Mouse (Mus musculus): ENCODE measurements around the gene Pced1a. TPM values are rescaled to one million over a fixed set of nuclear protein-coding genes. Genes with fewer than 3 reads are reported as not detected.
A peak's percentile ranks its signal among the peaks of the same experiment; 100 is the strongest.

Pced1a gene
- polyA plus RNA-seq, 1 experiment from 2014 or later = 14.7 TPM

- no peaks in the 10 kb centered on the region for H3K9me3 ChIP-seq
- ATAC-seq (ENCODE audit: insufficient number of reproducible peaks, insufficient read depth, low FRiP score, low TSS enrichment) = no peak
- H3K9ac ChIP-seq = no peak within 1 kb of the TSS
- H3K36me3 ChIP-seq = no peaks in the 10 kb centered on the region
- H3K4me2 ChIP-seq (replicated peaks) = no peak within 1 kb of the TSS
- no peak within 1 kb of the TSS for H3K27ac ChIP-seq
- no peaks in the 10 kb centered on the region for H3K27me3 ChIP-seq
- H3K4me3 ChIP-seq = no peak within 1 kb of the TSS
- 67% methylated on average over 2 of the region's 2 CpGs for WGBS
- H3K4me1 ChIP-seq = peaks cover 14% of the 10 kb centered on the region
Measured at GRCm38 (mm10) chr2:130406178-130406577, 18.3 kb downstream of the Pced1a start, which contains the start of gene Tmem239. Tmem239 (plus strand) TSS chr2:130406478.

- H3K27me3 ChIP-seq = no peaks in the 10 kb centered on the region
- no peaks in the 10 kb centered on the region for H3K9me3 ChIP-seq
- H3K27ac ChIP-seq = no peak within 1 kb of the TSS
- no peak within 1 kb of the TSS for H3K4me2 ChIP-seq (replicated peaks)
- H3K36me3 ChIP-seq = no peaks in the 10 kb centered on the region
- H3K9ac ChIP-seq = no peak within 1 kb of the TSS
- no peak within 1 kb of the TSS for H3K4me3 ChIP-seq
- H3K4me1 ChIP-seq = peaks cover 20% of the 10 kb centered on the region
- ATAC-seq (ENCODE audit: insufficient number of reproducible peaks, insufficient read depth, low FRiP score, low TSS enrichment) = no peak
- 89% methylated on average over 1 of the region's 1 CpGs for WGBS
Measured at GRCm38 (mm10) chr2:130404939-130405338, 19.6 kb downstream of the Pced1a start, which contains the start of the genes Gm28372 and 1700020A23Rik. Gm28372 (plus strand) TSS chr2:130405239. 1700020A23Rik (plus strand) TSS chr2:130405259.

GRCm38 (mm10) chr2:130401891-130402290 lies 22.6 kb downstream of the Pced1a start:
- Histone ChIP-seq H3K36me3 (no peaks in the 10 kb centered on the region), H3K27me3 (no peaks in the 10 kb centered on the region), H3K9me3 (no peaks in the 10 kb centered on the region), H3K27ac (no peak overlapping the region), H3K4me3 (no peak overlapping the region), H3K9ac (no peak overlapping the region), H3K4me1 (peaks cover 17% of the 10 kb centered on the region), H3K4me2 (replicated peaks) (no peak overlapping the region)
- WGBS = 85% methylated on average over 4 of the region's 4 CpGs
- no peak for ATAC-seq (ENCODE audit: insufficient number of reproducible peaks, insufficient read depth, low FRiP score, low TSS enrichment)

GRCm38 (mm10) chr2:130400046-130400445 lies 24.5 kb downstream of the Pced1a start:
- H3K4me2 ChIP-seq (replicated peaks) = no peak overlapping the region
- 93% methylated on average over 1 of the region's 1 CpGs for WGBS
- H3K27ac ChIP-seq = no peak overlapping the region
- H3K4me3 ChIP-seq = no peak overlapping the region
- no peak for ATAC-seq (ENCODE audit: insufficient number of reproducible peaks, insufficient read depth, low FRiP score, low TSS enrichment)
- no peak overlapping the region for H3K9ac ChIP-seq
- peaks cover 27% of the 10 kb centered on the region for H3K4me1 ChIP-seq
- peaks cover 3% of the 10 kb centered on the region; the same call in 1 of the 2 replicates for H3K36me3 ChIP-seq
- no peaks in the 10 kb centered on the region for H3K27me3 ChIP-seq
- H3K9me3 ChIP-seq = no peaks in the 10 kb centered on the region

GRCm38 (mm10) chr2:130398091-130398490 lies 26.4 kb downstream of the Pced1a start:
- 16% methylated on average over 14 of the region's 14 CpGs for WGBS
- Histone ChIP-seq H3K27ac (peak overlapping the region; percentile 87; the same call in 1 of the 2 replicates), H3K4me1 (peaks cover 27% of the 10 kb centered on the region), H3K27me3 (no peaks in the 10 kb centered on the region), H3K36me3 (peaks cover 21% of the 10 kb centered on the region), H3K9ac (peak overlapping the region; percentile 81; the same call in 1 of the 2 replicates), H3K9me3 (no peaks in the 10 kb centered on the region), H3K4me3 (peak overlapping the region; percentile 74), H3K4me2 (replicated peaks) (peak overlapping the region; percentile 85)
- ATAC-seq (ENCODE audit: insufficient number of reproducible peaks, insufficient read depth, low FRiP score, low TSS enrichment) = no peak

- WGBS = under 1% methylated on average over 41 of the region's 53 CpGs
- H3K9me3 ChIP-seq = no peaks in the 10 kb centered on the region
- no peaks in the 10 kb centered on the region for H3K27me3 ChIP-seq
- H3K4me1 ChIP-seq = peaks cover 27% of the 10 kb centered on the region
- H3K4me2 ChIP-seq (replicated peaks) = peak within 1 kb of the TSS; percentile 85
- H3K4me3 ChIP-seq = peak within 1 kb of the TSS; percentile 74
- peaks cover 28% of the 10 kb centered on the region for H3K36me3 ChIP-seq
- peak within 1 kb of the TSS; percentile 81 for H3K9ac ChIP-seq
- ATAC-seq (ENCODE audit: insufficient number of reproducible peaks, insufficient read depth, low FRiP score, low TSS enrichment) = peak; percentile 88
- H3K27ac ChIP-seq = peak within 1 kb of the TSS; percentile 87
Measured at GRCm38 (mm10) chr2:130397186-130397985, 27.1 kb downstream of the Pced1a start, which contains the start of gene Cpxm1. Cpxm1 (minus strand) TSS chr2:130397574.

- Histone ChIP-seq H3K4me2 (replicated peaks) (no peak overlapping the region), H3K9ac (no peak overlapping the region), H3K36me3 (peaks cover 42% of the 10 kb centered on the region), H3K27me3 (no peaks in the 10 kb centered on the region), H3K27ac (no peak overlapping the region), H3K4me1 (peaks cover 23% of the 10 kb centered on the region), H3K4me3 (no peak overlapping the region), H3K9me3 (no peaks in the 10 kb centered on the region)
- ATAC-seq (ENCODE audit: insufficient number of reproducible peaks, insufficient read depth, low FRiP score, low TSS enrichment) = no peak
- WGBS = 93% methylated on average over 11 of the region's 11 CpGs
Measured at GRCm38 (mm10) chr2:130395696-130396095, 28.8 kb downstream of the Pced1a start.

- no peaks in the 10 kb centered on the region for H3K27me3 ChIP-seq
- H3K4me3 ChIP-seq = no peak overlapping the region
- H3K27ac ChIP-seq = no peak overlapping the region
- no peak for ATAC-seq (ENCODE audit: insufficient number of reproducible peaks, insufficient read depth, low FRiP score, low TSS enrichment)
- peaks cover 47% of the 10 kb centered on the region for H3K36me3 ChIP-seq
- 75% methylated on average over 3 of the region's 3 CpGs for WGBS
- H3K9me3 ChIP-seq = no peaks in the 10 kb centered on the region
- no peak overlapping the region for H3K4me2 ChIP-seq (replicated peaks)
- H3K9ac ChIP-seq = no peak overlapping the region
- peaks cover 15% of the 10 kb centered on the region for H3K4me1 ChIP-seq
Measured at GRCm38 (mm10) chr2:130392836-130393235, 31.7 kb downstream of the Pced1a start.

GRCm38 (mm10) chr2:130390993-130391625 lies 33.4 kb downstream of the Pced1a start:
- peaks cover 2% of the 10 kb centered on the region; the same call in 1 of the 2 replicates for H3K4me1 ChIP-seq
- no peak overlapping the region for H3K9ac ChIP-seq
- peaks cover 47% of the 10 kb centered on the region for H3K36me3 ChIP-seq

GRCm38 (mm10) chr2:130388796-130389195 lies 35.7 kb downstream of the Pced1a start:
- 86% methylated on average over 2 of the region's 2 CpGs for WGBS
- Histone ChIP-seq H3K4me1 (no peaks in the 10 kb centered on the region), H3K4me3 (no peak overlapping the region), H3K27me3 (0 out of 2 replicates have a peak, but pooled peaks cover 4% of the 10 kb centered on the region), H3K9ac (no peak overlapping the region), H3K4me2 (replicated peaks) (no peak overlapping the region), H3K27ac (no peak overlapping the region), H3K9me3 (no peaks in the 10 kb centered on the region), H3K36me3 (peaks cover 33% of the 10 kb centered on the region)
- no peak for ATAC-seq (ENCODE audit: insufficient number of reproducible peaks, insufficient read depth, low FRiP score, low TSS enrichment)

More at GRCm38 (mm10) chr2:130390993-130391625, 33.4 kb downstream of the Pced1a start:
- Histone ChIP-seq H3K27me3 (0 out of 2 replicates have a peak, but pooled peaks cover 2% of the 10 kb centered on the region), H3K4me2 (replicated peaks) (no peak overlapping the region), H3K27ac (no peak overlapping the region), H3K4me3 (no peak overlapping the region), H3K9me3 (no peaks in the 10 kb centered on the region)
- WGBS = 84% methylated on average over 11 of the region's 11 CpGs
- ATAC-seq (ENCODE audit: insufficient number of reproducible peaks, insufficient read depth, low FRiP score, low TSS enrichment) = no peak

GRCm38 (mm10) chr2:130386212-130386611 lies 38.3 kb downstream of the Pced1a start:
- Histone ChIP-seq H3K9me3 (no peaks in the 10 kb centered on the region), H3K27me3 (0 out of 2 replicates have a peak, but pooled peaks cover 7% of the 10 kb centered on the region), H3K36me3 (peaks cover 10% of the 10 kb centered on the region), H3K9ac (no peak overlapping the region), H3K4me1 (peaks cover 4% of the 10 kb centered on the region; the same call in 1 of the 2 replicates), H3K4me3 (no peak overlapping the region), H3K27ac (no peak overlapping the region), H3K4me2 (replicated peaks) (no peak overlapping the region)
- 75% methylated on average over 1 of the region's 1 CpGs for WGBS
- ATAC-seq (ENCODE audit: insufficient number of reproducible peaks, insufficient read depth, low FRiP score, low TSS enrichment) = no peak

Data from embryonic facial prominence, embryonic 12.5 days (tissue).